Mouse (Mus musculus) kidney, postnatal 0 days (tissue): Measurements from ENCODE around the gene Rhoj. TPM values are rescaled to one million over a fixed set of nuclear protein-coding genes. Genes with fewer than 3 reads are reported as not detected.

Experiments used
- ATAC-seq: fragments of 200-750 bp; cut with Nextera tagmentation; replicated peaks from 2 replicates; pipeline ENCODE4 v1.8.0; 2017; ENCODE audit warnings: low read depth, moderate number of reproducible peaks, moderate TSS enrichment, moderate library complexity; ENCODE audit not compliant: low FRiP score
- DNase-seq: peaks from one replicate; pipeline ENCODE4 v3.0.0-alpha.2; 2016; ENCODE audit warnings: low spot score
- H3K27ac ChIP-seq: fragments of 300-500 bp; sonication (generic); 2 replicates; pipeline ENCODE4 v1.5.1; 2014; ENCODE audit warnings: mild to moderate bottlenecking
- H3K27me3 ChIP-seq: fragments of 300-500 bp; sonication (generic); 2 replicates; pipeline ENCODE4 v1.6.1; 2014; ENCODE audit warnings: low read length, mixed read lengths; ENCODE audit not compliant: insufficient read depth
- H3K36me3 ChIP-seq: fragments of 300-500 bp; sonication (generic); 2 replicates; pipeline ENCODE4 v1.6.1; 2014; ENCODE audit warnings: low read length, mixed read lengths; ENCODE audit not compliant: insufficient read depth
- H3K4me1 ChIP-seq: fragments of 300-500 bp; sonication (generic); replicated peaks from 2 replicates; pipeline ENCODE4 v1.6.1; 2014; ENCODE audit warnings: antibody characterized with exemption, low read length, mixed read lengths; ENCODE audit not compliant: insufficient read depth
- H3K4me2 ChIP-seq: fragments of 300-500 bp; sonication (generic); 2 replicates; pipeline ENCODE4 v1.6.1; 2014; ENCODE audit warnings: mild to moderate bottlenecking, low read length, moderate library complexity, mixed read lengths
- H3K4me3 ChIP-seq: fragments of 300-500 bp; sonication (generic); replicated peaks from 2 replicates; pipeline ENCODE4 v1.5.1; 2014; ENCODE audit warnings: low read depth, low read length
- H3K9ac ChIP-seq: fragments of 300-500 bp; sonication (generic); 2 replicates; pipeline ENCODE4 v1.6.1; 2014; ENCODE audit warnings: low read depth, low read length
- H3K9me3 ChIP-seq: fragments of 300-500 bp; sonication (generic); replicated peaks from 2 replicates; pipeline ENCODE4 v1.6.1; 2016; ENCODE audit warnings: low read length, inconsistent platforms, mixed read lengths
- CTCF ChIP-seq: IDR thresholded peaks from 2 replicates; pipeline ENCODE4 v1.5.1; 2016; ENCODE audit warnings: antibody characterized with exemption, low read depth, mild to moderate bottlenecking, moderate library complexity
- WGBS: fragments of 180-500 bp; shearing (Covaris S2); extraction: QIAGEN DNeasy Blood & Tissue Kit; methylation state at CpG from one replicate; pipeline ENCODE4 v1.1.7; 2014; 5-methylcytosine and 5-hydroxymethylcytosine counted together
- polyA plus RNA-seq: library from polyadenylated mRNA; unstranded; fragments of >200 nt; fragmentation: Nextera tagmentation; extraction: Ambion mirVana; gene quantifications from 2 replicates; pipeline ENCODE4 v1.2.1, GENCODE M21; 2015

Gene Rhoj
- polyA plus RNA-seq, 1 experiment from 2014 or later, result 51.5 TPM

GRCm38 (mm10) chr12:75354354-75354753 is 46.2 kb downstream of the Rhoj start:
- Histone ChIP-seq H3K36me3 (no peaks in the 10 kb centered on the region), H3K4me1 (0 out of 2 replicates have a peak, but pooled peaks cover 3% of the 10 kb centered on the region), H3K27me3 (no peaks in the 10 kb centered on the region), H3K9me3 (no peaks in the 10 kb centered on the region), H3K4me3 (no peak overlapping the region), H3K27ac (no peak overlapping the region), H3K4me2 (no peak overlapping the region), H3K9ac (no peak overlapping the region)
- TF ChIP-seq CTCF, result no peak
- DNase-seq, result no peak
- 72% methylated on average over 7 of the region's 7 CpGs for WGBS
- ATAC-seq, result no peak

DNA sequence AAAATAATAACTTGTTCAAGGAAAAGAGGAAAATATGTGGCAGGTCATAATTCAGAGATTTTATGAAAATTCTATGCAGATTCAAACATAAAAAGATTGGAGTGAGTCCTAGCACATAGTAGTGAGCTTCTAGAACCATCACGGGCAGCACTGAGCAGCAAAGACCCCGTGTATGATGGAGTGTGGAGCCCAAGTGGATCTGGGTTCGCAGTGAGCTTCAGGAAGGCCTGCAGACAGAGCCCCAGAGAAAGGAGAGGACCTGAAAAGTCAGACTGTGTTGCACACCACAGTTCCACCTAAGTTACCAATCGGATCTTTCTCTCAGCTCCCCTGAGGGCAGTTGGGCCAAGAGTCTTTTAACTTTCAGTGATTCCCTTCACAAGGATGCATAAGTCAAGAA is 49.7 kb downstream of the Rhoj start:
- Histone ChIP-seq H3K4me1 (0 out of 2 replicates have a peak, but pooled peaks cover 7% of the 10 kb centered on the region), H3K4me3 (no peak overlapping the region), H3K27me3 (no peaks in the 10 kb centered on the region), H3K27ac (no peak overlapping the region), H3K9ac (no peak overlapping the region), H3K9me3 (no peaks in the 10 kb centered on the region), H3K4me2 (no peak overlapping the region), H3K36me3 (no peaks in the 10 kb centered on the region)
- no peak for ATAC-seq
- WGBS, result 91% methylated on average over 4 of the region's 4 CpGs
- DNase-seq, result peak; percentile 70
- TF ChIP-seq CTCF, result no peak

GRCm38 (mm10) chr12:75358714-75359113 is 50.6 kb downstream of the Rhoj start:
- WGBS, result 61% methylated on average over 4 of the region's 4 CpGs
- ATAC-seq (no peak), DNase-seq (no peak)
- Histone ChIP-seq H3K27me3 (no peaks in the 10 kb centered on the region), H3K27ac (no peak overlapping the region), H3K9me3 (no peaks in the 10 kb centered on the region), H3K4me3 (no peak overlapping the region), H3K36me3 (no peaks in the 10 kb centered on the region), H3K9ac (no peak overlapping the region), H3K4me2 (no peak overlapping the region), H3K4me1 (0 out of 2 replicates have a peak, but pooled peaks cover 7% of the 10 kb centered on the region)
- TF ChIP-seq CTCF, result no peak

DNA sequence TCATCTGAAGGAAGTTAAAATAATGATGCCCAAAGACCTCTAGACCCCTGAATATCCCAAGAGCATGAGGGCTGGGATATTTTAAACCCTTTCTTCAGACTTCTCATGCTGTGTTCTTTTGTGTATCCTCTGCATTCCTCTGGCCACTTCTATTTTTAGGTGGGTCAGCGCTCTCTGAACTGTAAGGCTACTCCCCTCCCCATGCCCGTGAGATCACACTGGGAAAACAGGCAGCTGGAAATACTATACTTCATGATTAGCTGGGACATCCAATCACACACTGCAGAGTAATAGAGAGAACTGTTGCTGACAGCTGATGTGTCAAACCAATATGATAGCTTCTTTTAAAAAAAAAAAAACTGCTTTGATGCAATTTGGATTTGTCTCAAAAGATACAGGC is 51.4 kb downstream of the Rhoj start:
- H3K9me3 ChIP-seq, result no peaks in the 10 kb centered on the region
- no peak overlapping the region for H3K9ac ChIP-seq
- no peaks in the 10 kb centered on the region for H3K36me3 ChIP-seq
- no peak for TF ChIP-seq CTCF
- 27% methylated on average over 2 of the region's 2 CpGs for WGBS
- H3K27ac ChIP-seq, result 0 out of 2 replicates have a peak overlapping the region, but pooled peaks have one; percentile 14
- H3K4me3 ChIP-seq, result no peak overlapping the region
- H3K27me3 ChIP-seq, result no peaks in the 10 kb centered on the region
- no peak overlapping the region for H3K4me2 ChIP-seq
- no peak for ATAC-seq
- H3K4me1 ChIP-seq, result 0 out of 2 replicates have a peak, but pooled peaks cover 7% of the 10 kb centered on the region
- peak; percentile 70 for DNase-seq

- no peaks in the 10 kb centered on the region for H3K36me3 ChIP-seq
- no peaks in the 10 kb centered on the region for H3K9me3 ChIP-seq
- DNase-seq (no peak), ATAC-seq (no peak)
- H3K4me3 ChIP-seq, result no peak overlapping the region
- no peak overlapping the region for H3K4me2 ChIP-seq
- 54% methylated on average over 5 of the region's 5 CpGs for WGBS
- H3K9ac ChIP-seq, result no peak overlapping the region
- H3K27ac ChIP-seq, result no peak overlapping the region
- TF ChIP-seq CTCF, result no peak
- H3K4me1 ChIP-seq, result 0 out of 2 replicates have a peak, but pooled peaks cover 7% of the 10 kb centered on the region
- no peaks in the 10 kb centered on the region for H3K27me3 ChIP-seq
Measured at GRCm38 (mm10) chr12:75359921-75360482, 51.9 kb downstream of the Rhoj start.

- no peaks in the 10 kb centered on the region for H3K27me3 ChIP-seq
- H3K4me1 ChIP-seq, result 0 out of 2 replicates have a peak, but pooled peaks cover 4% of the 10 kb centered on the region
- no peak overlapping the region for H3K9ac ChIP-seq
- no peak overlapping the region for H3K27ac ChIP-seq
- WGBS, result 90% methylated on average over 16 of the region's 16 CpGs
- no peak for TF ChIP-seq CTCF
- no peaks in the 10 kb centered on the region for H3K9me3 ChIP-seq
- ATAC-seq (no peak), DNase-seq (no peak)
- no peak overlapping the region for H3K4me3 ChIP-seq
- no peaks in the 10 kb centered on the region for H3K36me3 ChIP-seq
- no peak overlapping the region for H3K4me2 ChIP-seq
Measured at GRCm38 (mm10) chr12:75362456-75362855, 54.3 kb downstream of the Rhoj start.

- no peak for ATAC-seq
- WGBS, result over 99% methylated on average over 4 of the region's 4 CpGs
- 0 out of 2 replicates have a peak, but pooled peaks cover 4% of the 10 kb centered on the region for H3K4me1 ChIP-seq
Measured at GRCm38 (mm10) chr12:75364416-75364815, 56.3 kb downstream of the Rhoj start.

More at GRCm38 (mm10) chr12:75364416-75364815, 56.3 kb downstream of the Rhoj start:
- Histone ChIP-seq H3K27me3 (no peaks in the 10 kb centered on the region), H3K9ac (no peak overlapping the region), H3K9me3 (no peaks in the 10 kb centered on the region), H3K36me3 (no peaks in the 10 kb centered on the region), H3K4me3 (no peak overlapping the region), H3K4me2 (no peak overlapping the region), H3K27ac (no peak overlapping the region)
- TF ChIP-seq CTCF, result no peak
- no peak for DNase-seq
